Mouse (Mus musculus) midbrain, embryonic 11.5 days (tissue): ENCODE data around the gene Pawr. TPM values are rescaled to one million over a fixed set of nuclear protein-coding genes. Genes with fewer than 3 reads are reported as not detected.

Experiments used
- ATAC-seq: fragments of 200-750 bp; cut with Nextera tagmentation; 2 replicates; pipeline ENCODE4 v1.8.0; 2017; ENCODE audit warnings: moderate TSS enrichment, moderate library complexity; ENCODE audit not compliant: low FRiP score
- DNase-seq: peaks from one replicate; pipeline ENCODE4 v3.0.0; 2015; ENCODE audit warnings: low spot score; ENCODE audit errors: missing footprints
- H3K27ac ChIP-seq: fragments of 300-500 bp; sonication (generic); 2 replicates; pipeline ENCODE4 v1.5.1; 2014; ENCODE audit warnings: low read depth, low read length
- H3K27me3 ChIP-seq: fragments of 300-500 bp; sonication (generic); 2 replicates; pipeline ENCODE4 v1.6.1; 2014; ENCODE audit warnings: mild to moderate bottlenecking, low read length, moderate library complexity, mixed read lengths; ENCODE audit not compliant: control insufficient read depth, insufficient read depth
- H3K36me3 ChIP-seq: fragments of 300-500 bp; sonication (generic); 2 replicates; pipeline ENCODE4 v1.6.1; 2014; ENCODE audit warnings: mild to moderate bottlenecking, low read length, moderate library complexity, mixed read lengths; ENCODE audit not compliant: control insufficient read depth, insufficient read depth
- H3K4me1 ChIP-seq: fragments of 300-500 bp; sonication (generic); 2 replicates; pipeline ENCODE4 v1.6.1; 2014; ENCODE audit warnings: low read length; ENCODE audit not compliant: control insufficient read depth, insufficient read depth
- H3K4me2 ChIP-seq: fragments of 300-500 bp; sonication (generic); 2 replicates; pipeline ENCODE4 v1.6.1; 2014; ENCODE audit warnings: mild to moderate bottlenecking, moderate library complexity
- H3K4me3 ChIP-seq: fragments of 300-500 bp; sonication (generic); 2 replicates; pipeline ENCODE4 v1.5.1; 2014; ENCODE audit warnings: low read depth, low read length
- H3K9ac ChIP-seq: fragments of 300-500 bp; sonication (generic); 2 replicates; pipeline ENCODE4 v1.6.1; 2014; ENCODE audit warnings: low read length
- H3K9me3 ChIP-seq: fragments of 300-500 bp; sonication (generic); 2 replicates; pipeline ENCODE4 v1.6.1; 2016; ENCODE audit warnings: low read length; ENCODE audit not compliant: control insufficient read depth
- WGBS: fragments of 180-500 bp; shearing (Covaris S2); extraction: QIAGEN DNeasy Blood & Tissue Kit; methylation state at CpG from one replicate; pipeline ENCODE4 v1.1.7; 2014; 5-methylcytosine and 5-hydroxymethylcytosine counted together
- polyA plus RNA-seq: library from polyadenylated mRNA; unstranded; fragments of >200 nt; fragmentation: Nextera tagmentation; extraction: Ambion mirVana; gene quantifications from 2 replicates; pipeline ENCODE4 v1.2.1, GENCODE M21; 2014

Gene Pawr
- polyA plus RNA-seq, 1 experiment from 2014 or later: 14.4 TPM

GRCm38 (mm10) chr10:108403366-108403865 lies 71.5 kb downstream of the Pawr start:
- Histone ChIP-seq H3K27me3 (no peaks in the 10 kb centered on the region), H3K9me3 (no peaks in the 10 kb centered on the region), H3K4me2 (no peak overlapping the region), H3K27ac (no peak overlapping the region), H3K4me3 (no peak overlapping the region), H3K36me3 (no peaks in the 10 kb centered on the region), H3K4me1 (no peaks in the 10 kb centered on the region), H3K9ac (no peak overlapping the region)
- 96% methylated on average over 4 of the region's 4 CpGs for WGBS
- no peak for ATAC-seq
- DNase-seq: peak; percentile 61

GRCm38 (mm10) chr10:108404087-108404486 lies 72.2 kb downstream of the Pawr start:
- Histone ChIP-seq H3K4me3 (no peak overlapping the region), H3K36me3 (no peaks in the 10 kb centered on the region), H3K4me1 (no peaks in the 10 kb centered on the region), H3K9me3 (no peaks in the 10 kb centered on the region), H3K9ac (no peak overlapping the region), H3K27me3 (no peaks in the 10 kb centered on the region), H3K27ac (no peak overlapping the region), H3K4me2 (no peak overlapping the region)
- ATAC-seq (no peak), DNase-seq (peak; percentile 8)
- 93% methylated on average over 9 of the region's 9 CpGs for WGBS

GRCm38 (mm10) chr10:108405076-108405475 lies 73.2 kb downstream of the Pawr start:
- H3K4me3 ChIP-seq: no peak overlapping the region
- no peaks in the 10 kb centered on the region for H3K4me1 ChIP-seq
- H3K9ac ChIP-seq: no peak overlapping the region
- no peak overlapping the region for H3K27ac ChIP-seq
- no peak for ATAC-seq
- H3K27me3 ChIP-seq: no peaks in the 10 kb centered on the region
- H3K36me3 ChIP-seq: no peaks in the 10 kb centered on the region
- H3K9me3 ChIP-seq: no peaks in the 10 kb centered on the region
- no peak overlapping the region for H3K4me2 ChIP-seq
- 83% methylated on average over 8 of the region's 8 CpGs for WGBS
- DNase-seq: peak; percentile 54

GRCm38 (mm10) chr10:108405931-108406330 lies 74.0 kb downstream of the Pawr start:
- 75% methylated on average over 7 of the region's 7 CpGs for WGBS

GRCm38 (mm10) chr10:108406798-108407754 lies 75.2 kb downstream of the Pawr start:
- Histone ChIP-seq H3K27ac (no peak overlapping the region), H3K4me2 (no peak overlapping the region), H3K4me1 (no peaks in the 10 kb centered on the region), H3K4me3 (no peak overlapping the region), H3K9me3 (no peaks in the 10 kb centered on the region), H3K27me3 (no peaks in the 10 kb centered on the region), H3K36me3 (no peaks in the 10 kb centered on the region), H3K9ac (no peak overlapping the region)
- DNase-seq: no peak
- 89% methylated on average over 12 of the region's 12 CpGs for WGBS
- ATAC-seq: 0 out of 2 replicates have a peak, but pooled peaks have one; percentile 27

More at GRCm38 (mm10) chr10:108405931-108406330, 74.0 kb downstream of the Pawr start:
- H3K27me3 ChIP-seq: no peaks in the 10 kb centered on the region
- no peaks in the 10 kb centered on the region for H3K4me1 ChIP-seq
- H3K9ac ChIP-seq: no peak overlapping the region
- DNase-seq (peak; percentile 60), ATAC-seq (no peak)
- H3K4me3 ChIP-seq: no peak overlapping the region
- no peaks in the 10 kb centered on the region for H3K9me3 ChIP-seq
- no peaks in the 10 kb centered on the region for H3K36me3 ChIP-seq
- H3K4me2 ChIP-seq: no peak overlapping the region
- H3K27ac ChIP-seq: no peak overlapping the region

- Histone ChIP-seq H3K27ac (no peak overlapping the region), H3K4me1 (no peaks in the 10 kb centered on the region), H3K9me3 (no peaks in the 10 kb centered on the region), H3K27me3 (no peaks in the 10 kb centered on the region), H3K9ac (no peak overlapping the region), H3K4me3 (no peak overlapping the region), H3K36me3 (no peaks in the 10 kb centered on the region), H3K4me2 (no peak overlapping the region)
- ATAC-seq (no peak), DNase-seq (no peak)
- 74% methylated on average over 5 of the region's 5 CpGs for WGBS
Measured at GRCm38 (mm10) chr10:108408025-108408424, 76.1 kb downstream of the Pawr start.

GRCm38 (mm10) chr10:108408437-108408836 lies 76.5 kb downstream of the Pawr start:
- no peak overlapping the region for H3K4me2 ChIP-seq
- H3K4me1 ChIP-seq: no peaks in the 10 kb centered on the region
- H3K9me3 ChIP-seq: no peaks in the 10 kb centered on the region
- no peak for ATAC-seq
- WGBS: 92% methylated on average over 6 of the region's 6 CpGs
- no peaks in the 10 kb centered on the region for H3K27me3 ChIP-seq
- DNase-seq: no peak
- no peak overlapping the region for H3K27ac ChIP-seq
- H3K36me3 ChIP-seq: no peaks in the 10 kb centered on the region
- no peak overlapping the region for H3K9ac ChIP-seq
- H3K4me3 ChIP-seq: no peak overlapping the region

GRCm38 (mm10) chr10:108408986-108409385 lies 77.1 kb downstream of the Pawr start:
- Histone ChIP-seq H3K4me1 (no peaks in the 10 kb centered on the region), H3K9me3 (no peaks in the 10 kb centered on the region), H3K27me3 (no peaks in the 10 kb centered on the region), H3K4me3 (no peak overlapping the region), H3K27ac (no peak overlapping the region), H3K36me3 (no peaks in the 10 kb centered on the region), H3K9ac (no peak overlapping the region), H3K4me2 (no peak overlapping the region)
- ATAC-seq (no peak), DNase-seq (no peak)
- WGBS: 83% methylated on average over 6 of the region's 6 CpGs

GRCm38 (mm10) chr10:108409529-108409928 lies 77.6 kb downstream of the Pawr start:
- ATAC-seq (no peak), DNase-seq (no peak)
- no peak overlapping the region for H3K9ac ChIP-seq
- H3K36me3 ChIP-seq: no peaks in the 10 kb centered on the region
- H3K27me3 ChIP-seq: no peaks in the 10 kb centered on the region
- H3K4me3 ChIP-seq: no peak overlapping the region
- 93% methylated on average over 6 of the region's 6 CpGs for WGBS
- H3K4me1 ChIP-seq: no peaks in the 10 kb centered on the region
- no peaks in the 10 kb centered on the region for H3K9me3 ChIP-seq
- H3K4me2 ChIP-seq: no peak overlapping the region
- H3K27ac ChIP-seq: no peak overlapping the region
